Mouse (Mus musculus) hindbrain, postnatal 0 days (tissue): Measurements from ENCODE around the gene Cggbp1. TPM values are rescaled to one million over a fixed set of nuclear protein-coding genes. Genes with fewer than 3 reads are reported as not detected.
A peak's percentile ranks its signal among the peaks of the same experiment; 100 is the strongest.

Experiments
- ATAC-seq: fragments of 200-750 bp; cut with Nextera tagmentation; 2 replicates; pipeline ENCODE4 v1.8.0; 2017; ENCODE audit warnings: mild to moderate bottlenecking, moderate TSS enrichment, moderate library complexity
- DNase-seq: peaks from one replicate; pipeline ENCODE4 v3.0.0-alpha.2; 2015; ENCODE audit warnings: low spot score
- H3K27ac ChIP-seq: fragments of 300-500 bp; sonication (generic); 2 replicates; pipeline ENCODE4 v1.5.1; 2014; ENCODE audit warnings: mild to moderate bottlenecking
- H3K27me3 ChIP-seq: fragments of 300-500 bp; sonication (generic); 2 replicates; pipeline ENCODE4 v1.6.1; 2014; ENCODE audit warnings: low read length, mixed read lengths; ENCODE audit not compliant: insufficient read depth
- H3K36me3 ChIP-seq: fragments of 300-500 bp; sonication (generic); 2 replicates; pipeline ENCODE4 v1.6.1; 2014; ENCODE audit warnings: low read length, mixed read lengths; ENCODE audit not compliant: insufficient read depth
- H3K4me1 ChIP-seq: fragments of 300-500 bp; sonication (generic); 2 replicates; pipeline ENCODE4 v1.6.1; 2014; ENCODE audit warnings: antibody characterized with exemption, low read length, mixed read lengths; ENCODE audit not compliant: insufficient read depth
- H3K4me2 ChIP-seq: fragments of 300-500 bp; sonication (generic); 2 replicates; pipeline ENCODE4 v1.6.1; 2014; ENCODE audit warnings: low read depth, mild to moderate bottlenecking, low read length, moderate library complexity, mixed read lengths
- H3K4me3 ChIP-seq: fragments of 300-500 bp; sonication (generic); 2 replicates; pipeline ENCODE4 v1.5.1; 2014; ENCODE audit warnings: low read length
- H3K9ac ChIP-seq: fragments of 300-500 bp; sonication (generic); replicated peaks from 2 replicates; pipeline ENCODE4 v1.6.1; 2014; ENCODE audit warnings: mild to moderate bottlenecking, low read length, moderate library complexity, mixed read lengths
- H3K9me3 ChIP-seq: fragments of 300-500 bp; sonication (generic); 2 replicates; pipeline ENCODE4 v1.6.1; 2016; ENCODE audit warnings: low read length, mixed read lengths
- CTCF ChIP-seq: IDR thresholded peaks from 2 replicates; pipeline ENCODE4 v1.5.1; 2016; ENCODE audit warnings: antibody characterized with exemption, control low read depth, low read depth
- WGBS: fragments of 180-500 bp; shearing (Covaris S2); extraction: QIAGEN DNeasy Blood & Tissue Kit; methylation state at CpG from one replicate; pipeline ENCODE4 v1.1.7; 2014; 5-methylcytosine and 5-hydroxymethylcytosine counted together
- polyA plus RNA-seq: library from polyadenylated mRNA; unstranded; fragments of >200 nt; fragmentation: Nextera tagmentation; extraction: Ambion mirVana; gene quantifications from 2 replicates; pipeline ENCODE4 v1.2.1, GENCODE M21; 2015
- total RNA-seq: library from RNA; depleted of rRNA; stranded (reverse); fragments of >200 nt; gene quantifications from 2 replicates; pipeline ENCODE4 v1.2.3, GENCODE M21; 2014; rRNA removed

Cggbp1 gene
- 53.0 and 54.4 TPM in 2 replicates for total RNA-seq
- 46.2 and 47.1 TPM in 2 replicates for polyA plus RNA-seq

DNA sequence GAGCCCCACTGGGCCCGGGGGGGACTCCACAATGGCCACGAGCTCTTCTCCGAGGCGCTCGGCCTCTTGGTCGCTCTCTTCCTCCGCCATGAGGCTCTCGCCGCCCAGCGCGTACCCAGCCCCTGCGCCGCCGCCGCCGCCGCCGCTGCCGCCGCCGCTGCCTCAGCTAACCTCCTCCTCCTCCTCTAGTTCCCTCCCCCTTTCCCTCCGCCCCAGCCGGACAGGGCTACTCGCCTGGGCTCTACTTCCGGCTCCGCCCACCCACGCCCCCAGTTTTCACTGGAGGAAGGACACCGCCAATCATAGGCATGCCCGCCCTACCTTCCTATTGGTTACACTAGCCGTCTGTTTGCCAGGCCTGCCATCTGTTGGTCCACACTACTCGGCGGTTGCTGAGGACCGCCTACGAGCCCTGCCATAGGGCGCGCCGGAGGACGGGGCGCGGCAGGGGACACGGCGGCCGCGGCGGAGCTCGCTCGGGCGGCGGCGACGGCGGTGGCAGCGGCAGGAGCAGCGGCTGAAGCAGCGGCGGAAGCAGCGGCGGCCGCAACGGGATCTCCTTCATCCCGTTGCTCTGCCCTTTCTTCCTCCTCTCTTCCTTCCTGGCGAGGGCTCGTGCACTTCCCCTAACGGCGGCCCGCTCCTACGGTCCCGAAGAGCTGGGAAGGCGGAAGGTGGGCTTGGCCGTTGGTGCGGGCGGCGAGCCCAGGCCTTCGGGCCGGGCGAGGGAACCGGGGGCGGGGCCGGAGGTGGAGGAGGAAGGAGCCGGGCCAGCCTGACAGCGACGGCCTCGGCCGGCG lies at the start of gene Cggbp1, which contains the start of gene Zfp654:
Cggbp1 (plus strand) TSS at position 434 of the 800 bp plus-strand sequence.
Zfp654 (minus strand) TSS at position 90 of the 800 bp plus-strand sequence.
- Histone ChIP-seq H3K4me3 (peak within 1 kb of the TSS; percentile 97), H3K4me2 (peak within 1 kb of the TSS; percentile 98), H3K27ac (peak within 1 kb of the TSS; percentile 97), H3K27me3 (no peaks in the 10 kb centered on the region), H3K36me3 (peaks cover 9% of the 10 kb centered on the region), H3K4me1 (peaks cover 9% of the 10 kb centered on the region; the same call in 1 of the 2 replicates), H3K9me3 (no peaks in the 10 kb centered on the region), H3K9ac (peak within 1 kb of the TSS; percentile 91)
- ATAC-seq (peak; percentile 100), DNase-seq (peak; percentile 99)
- WGBS = under 1% methylated on average over 67 of the region's 85 CpGs
- TF ChIP-seq CTCF = peak; percentile 16

DNA sequence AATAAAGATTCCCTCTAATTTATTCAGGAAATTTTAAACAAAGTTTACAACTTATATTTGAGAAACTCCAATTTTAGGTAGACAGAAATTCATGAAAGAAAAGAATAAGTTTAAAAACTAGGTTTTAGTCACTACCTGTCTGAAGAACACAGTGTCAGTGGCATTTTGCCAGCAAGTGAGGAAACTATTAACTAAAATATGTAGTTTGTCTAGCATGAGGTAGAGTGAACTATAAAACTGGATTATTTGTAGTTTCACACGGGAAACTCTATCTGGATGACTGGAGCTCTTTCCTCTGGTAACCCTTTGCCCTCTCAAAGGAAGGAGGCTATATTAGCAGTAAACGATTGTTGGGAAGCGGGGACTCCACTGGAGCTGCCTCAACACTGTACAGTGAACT lies 48.8 kb upstream of the Cggbp1 start:
- WGBS = 90% methylated on average over 3 of the region's 3 CpGs
- H3K4me3 ChIP-seq = no peak overlapping the region
- no peaks in the 10 kb centered on the region for H3K27me3 ChIP-seq
- no peaks in the 10 kb centered on the region for H3K9me3 ChIP-seq
- no peaks in the 10 kb centered on the region for H3K36me3 ChIP-seq
- H3K9ac ChIP-seq = no peak overlapping the region
- no peak for DNase-seq
- H3K27ac ChIP-seq = no peak overlapping the region
- ATAC-seq = no peak
- no peaks in the 10 kb centered on the region for H3K4me1 ChIP-seq
- H3K4me2 ChIP-seq = no peak overlapping the region
- TF ChIP-seq CTCF = no peak

DNA sequence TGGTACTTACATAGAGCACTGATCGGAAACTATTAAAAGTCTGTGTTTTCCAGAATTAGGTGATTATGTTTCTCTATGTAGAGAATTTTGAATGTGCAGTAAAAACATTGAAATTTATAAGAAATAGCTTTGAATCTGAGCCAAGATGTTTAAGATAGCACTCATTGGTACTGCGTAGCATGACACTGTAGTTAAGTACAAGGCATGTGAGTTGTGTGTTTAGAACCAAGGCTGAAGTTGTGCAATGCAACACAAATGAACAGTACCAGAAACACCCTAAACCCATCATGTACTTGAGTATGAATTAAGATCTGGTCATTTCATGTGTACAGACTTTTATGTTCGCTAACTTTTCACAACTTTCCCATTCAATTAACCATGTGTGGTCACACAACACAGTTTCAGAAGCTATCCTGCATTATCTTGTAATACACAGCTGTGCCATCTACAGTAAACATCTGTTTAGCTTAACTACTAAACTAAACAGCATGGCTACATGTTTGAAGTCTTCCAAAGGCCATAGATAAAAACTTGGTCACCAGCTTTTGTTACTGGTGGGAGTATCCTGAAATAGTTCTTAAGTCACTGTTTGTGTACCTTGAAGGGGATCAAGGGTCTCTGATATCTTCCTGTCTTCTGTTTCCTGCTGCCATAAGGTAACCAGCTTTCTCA lies 34.6 kb upstream of the Cggbp1 start:
- no peaks in the 10 kb centered on the region for H3K9me3 ChIP-seq
- peaks cover 10% of the 10 kb centered on the region for H3K36me3 ChIP-seq
- H3K27me3 ChIP-seq = no peaks in the 10 kb centered on the region
- H3K9ac ChIP-seq = no peak overlapping the region
- TF ChIP-seq CTCF = no peak
- ATAC-seq = no peak
- no peak overlapping the region for H3K4me3 ChIP-seq
- no peak for DNase-seq
- H3K4me1 ChIP-seq = no peaks in the 10 kb centered on the region
- no peak overlapping the region for H3K4me2 ChIP-seq
- H3K27ac ChIP-seq = no peak overlapping the region
- WGBS = 97% methylated on average over 3 of the region's 3 CpGs

DNA sequence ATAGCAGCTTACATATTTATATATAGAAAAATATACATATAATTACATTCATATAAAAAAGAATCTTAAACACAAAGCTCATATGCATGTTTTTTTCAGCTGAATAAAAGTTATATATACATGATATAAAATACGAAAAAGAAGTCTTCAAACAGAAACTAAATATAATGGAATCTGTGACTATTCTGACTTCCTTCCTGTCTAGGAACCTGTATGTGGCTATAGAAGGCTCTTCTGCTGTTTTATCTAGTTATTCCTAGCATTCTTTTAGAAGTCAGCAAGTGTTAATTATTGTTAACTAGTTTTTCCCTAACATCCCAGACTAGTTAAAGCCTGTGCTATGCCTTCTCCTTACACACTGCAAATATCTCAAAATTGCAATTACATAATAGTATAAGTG lies 27.9 kb upstream of the Cggbp1 start:
- no peaks in the 10 kb centered on the region for H3K36me3 ChIP-seq
- no peaks in the 10 kb centered on the region for H3K4me1 ChIP-seq
- ATAC-seq (no peak), DNase-seq (no peak)
- no peak overlapping the region for H3K4me3 ChIP-seq
- no peaks in the 10 kb centered on the region for H3K27me3 ChIP-seq
- H3K4me2 ChIP-seq = no peak overlapping the region
- no peak overlapping the region for H3K27ac ChIP-seq
- H3K9ac ChIP-seq = no peak overlapping the region
- no peaks in the 10 kb centered on the region for H3K9me3 ChIP-seq
- WGBS = 96% methylated on average over 1 of the region's 1 CpGs
- no peak for TF ChIP-seq CTCF

DNA sequence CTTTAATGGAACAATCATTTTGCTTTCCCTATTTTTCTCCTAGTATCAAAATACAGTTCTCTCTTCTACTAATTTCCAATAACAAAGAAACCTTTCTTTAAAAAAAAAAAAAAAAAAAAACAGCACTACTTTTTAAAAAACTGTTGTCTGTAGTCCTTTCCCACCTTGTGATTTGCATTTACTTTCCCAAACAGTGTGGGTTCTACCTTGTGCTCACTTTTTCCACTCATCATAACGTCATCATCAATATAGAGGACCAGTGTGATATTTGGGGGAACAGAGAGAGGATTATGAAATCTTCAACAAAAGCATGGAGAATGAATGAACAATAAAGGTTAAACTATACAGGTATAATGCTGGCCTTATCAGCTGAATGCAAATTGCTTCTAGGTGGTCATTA lies 27.3 kb upstream of the Cggbp1 start:
- 98% methylated on average over 1 of the region's 1 CpGs for WGBS
- Histone ChIP-seq H3K27ac (no peak overlapping the region), H3K4me3 (no peak overlapping the region), H3K27me3 (no peaks in the 10 kb centered on the region), H3K36me3 (no peaks in the 10 kb centered on the region), H3K9me3 (no peaks in the 10 kb centered on the region), H3K9ac (no peak overlapping the region), H3K4me2 (no peak overlapping the region), H3K4me1 (no peaks in the 10 kb centered on the region)
- ATAC-seq (no peak), DNase-seq (no peak)
- no peak for TF ChIP-seq CTCF

DNA sequence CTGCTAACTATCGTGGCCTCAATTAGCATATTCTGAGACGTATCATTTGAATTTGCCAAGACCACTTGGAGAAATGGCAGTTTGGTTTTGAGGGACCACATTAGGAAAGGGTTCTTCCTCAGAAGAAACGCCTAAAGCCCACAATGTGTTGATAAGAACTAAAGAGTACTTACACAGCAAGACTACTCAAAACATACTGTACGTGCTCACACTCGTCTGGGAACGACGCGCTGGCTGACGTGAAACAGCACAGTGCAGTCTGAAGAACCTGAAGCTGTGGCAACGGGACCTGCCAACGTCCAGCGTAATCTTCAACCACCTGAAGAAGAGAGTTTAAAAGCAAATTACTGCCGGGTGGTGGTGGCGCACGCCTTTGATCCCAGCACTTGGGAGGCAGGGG lies 21.5 kb upstream of the Cggbp1 start:
- no peak overlapping the region for H3K4me2 ChIP-seq
- H3K4me1 ChIP-seq = no peaks in the 10 kb centered on the region
- no peak overlapping the region for H3K9ac ChIP-seq
- no peak for ATAC-seq
- no peak overlapping the region for H3K4me3 ChIP-seq
- 94% methylated on average over 15 of the region's 15 CpGs for WGBS
- DNase-seq = no peak
- H3K9me3 ChIP-seq = no peaks in the 10 kb centered on the region
- TF ChIP-seq CTCF = no peak
- H3K27ac ChIP-seq = no peak overlapping the region
- H3K36me3 ChIP-seq = no peaks in the 10 kb centered on the region
- H3K27me3 ChIP-seq = no peaks in the 10 kb centered on the region
